Mouse (Mus musculus) telencephalon, adult 2 months (tissue): Measurements from ENCODE around the gene Atf7ip.

Experiments
- DNase-seq: peaks from one replicate; pipeline ENCODE4 v3.0.0-alpha.2; 2011; ENCODE audit warnings: low read depth, low spot score

Atf7ip gene

DNA sequence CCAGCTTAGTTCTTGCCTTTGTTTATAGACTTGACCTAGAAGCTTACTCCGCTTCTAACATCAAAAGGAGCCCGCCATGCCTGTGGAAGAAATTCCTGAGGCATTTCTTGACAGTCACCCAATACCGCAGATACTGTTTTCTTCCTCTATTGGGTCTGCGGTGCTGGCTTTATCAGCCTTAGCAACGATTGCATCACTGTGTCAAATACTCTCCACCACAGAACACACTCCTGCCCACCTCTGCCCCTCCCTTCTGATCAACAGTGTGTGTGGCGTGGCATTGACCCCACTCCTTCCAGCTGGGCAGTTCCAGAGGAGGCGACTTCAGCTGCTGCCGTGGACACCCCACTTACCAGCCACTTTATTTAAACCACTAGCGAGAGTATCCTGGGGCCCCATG, 139.8 kb downstream of the Atf7ip start:
- DNase-seq, result no peak

DNA sequence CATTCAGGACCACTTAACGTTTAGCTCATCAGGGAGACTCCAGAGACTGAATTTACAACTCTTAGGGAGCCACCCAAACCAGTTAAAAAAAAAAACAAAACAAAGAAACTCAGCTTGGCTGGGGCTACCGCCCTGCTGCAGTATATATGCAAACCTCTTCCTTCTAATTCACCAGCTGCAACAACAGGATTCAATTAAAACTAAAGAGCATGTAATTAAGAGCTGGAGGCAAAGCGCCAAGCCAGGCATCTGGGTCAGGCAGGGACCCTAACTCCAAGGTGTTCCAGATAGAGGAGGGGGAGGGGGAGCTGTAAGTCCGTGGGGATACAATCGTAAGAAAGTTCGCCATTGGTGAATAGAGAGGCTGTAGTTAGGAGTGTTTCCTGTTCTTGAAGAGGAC, 140.2 kb downstream of the Atf7ip start:
- no peak for DNase-seq

DNA sequence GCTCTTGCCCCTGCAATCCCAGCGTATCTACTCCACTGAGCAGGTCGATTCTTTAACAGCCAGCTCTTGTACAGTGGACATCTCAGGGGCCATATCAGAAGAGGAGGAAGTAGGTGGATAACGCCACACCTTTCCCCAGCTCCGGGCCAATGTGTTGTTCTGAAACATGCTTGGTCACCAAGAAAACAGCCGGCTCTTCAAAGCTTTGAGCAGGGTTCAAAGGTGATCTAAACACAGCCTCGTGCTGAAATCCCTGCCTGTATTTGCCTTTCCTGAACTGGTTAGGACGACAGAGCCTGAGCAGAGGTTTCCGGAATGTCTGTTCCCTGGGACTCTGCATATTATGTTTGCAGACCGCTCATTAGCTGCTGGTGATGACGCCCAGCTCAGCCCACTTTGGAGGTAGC, 141.5 kb downstream of the Atf7ip start:
- no peak for DNase-seq

DNA sequence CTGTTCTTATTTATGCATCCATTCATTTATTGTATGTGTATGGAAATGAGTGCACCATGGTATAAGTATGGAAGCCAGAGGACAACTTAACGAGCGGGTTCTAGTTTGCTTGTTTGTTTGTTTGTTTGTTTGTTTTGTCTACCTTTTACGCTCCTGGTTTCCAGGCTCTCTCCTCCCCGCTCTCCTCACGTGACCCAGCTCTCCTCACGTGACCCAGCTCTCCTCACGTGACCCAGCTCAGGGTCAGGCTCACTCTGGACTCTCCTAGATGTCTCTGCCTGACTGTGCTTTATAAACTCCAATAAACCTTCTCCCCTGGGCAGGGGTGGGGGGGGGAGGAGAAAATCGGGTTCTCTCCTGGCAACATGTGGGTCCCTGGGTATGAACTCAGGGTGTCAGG, 144.7 kb downstream of the Atf7ip start:
- no peak for DNase-seq

DNA sequence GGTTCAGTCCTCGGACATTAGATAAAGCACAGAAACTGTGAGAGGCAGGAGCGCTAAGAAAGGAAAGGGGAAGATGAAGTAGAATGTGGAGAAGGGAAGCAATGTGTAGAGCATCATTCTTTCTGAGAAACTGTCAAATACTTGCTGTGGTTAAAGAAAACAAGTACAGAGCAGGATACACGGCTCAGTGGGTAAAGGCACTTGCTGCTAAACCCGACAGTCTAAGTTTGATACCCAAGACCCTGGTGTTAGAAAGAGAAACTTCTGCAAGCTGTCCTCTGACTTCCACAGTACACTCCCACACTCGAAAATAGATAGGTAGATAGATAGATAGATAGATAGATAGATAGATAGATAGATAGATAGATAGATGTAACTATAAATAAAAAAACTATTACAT, 147.4 kb downstream of the Atf7ip start:
- DNase-seq, result no peak

DNA sequence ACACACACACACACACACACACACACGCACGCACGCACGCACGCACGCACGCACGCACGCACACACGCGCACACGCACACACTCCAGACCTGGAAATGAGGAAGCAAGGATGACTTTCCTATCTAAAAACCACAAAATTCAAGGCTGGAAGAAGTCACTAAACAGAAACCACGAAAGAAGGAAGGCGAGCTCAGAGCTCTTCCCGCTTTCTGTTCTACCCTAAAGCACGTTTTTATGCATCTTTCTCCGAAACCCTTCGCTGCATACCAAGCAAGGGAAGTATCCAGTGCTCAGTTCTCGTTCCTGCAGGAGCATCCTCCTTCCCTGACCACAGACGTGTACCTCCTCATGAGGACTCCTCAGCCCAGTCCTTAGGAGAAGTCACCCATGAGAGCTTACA, 148.5 kb downstream of the Atf7ip start:
- DNase-seq, result no peak

DNA sequence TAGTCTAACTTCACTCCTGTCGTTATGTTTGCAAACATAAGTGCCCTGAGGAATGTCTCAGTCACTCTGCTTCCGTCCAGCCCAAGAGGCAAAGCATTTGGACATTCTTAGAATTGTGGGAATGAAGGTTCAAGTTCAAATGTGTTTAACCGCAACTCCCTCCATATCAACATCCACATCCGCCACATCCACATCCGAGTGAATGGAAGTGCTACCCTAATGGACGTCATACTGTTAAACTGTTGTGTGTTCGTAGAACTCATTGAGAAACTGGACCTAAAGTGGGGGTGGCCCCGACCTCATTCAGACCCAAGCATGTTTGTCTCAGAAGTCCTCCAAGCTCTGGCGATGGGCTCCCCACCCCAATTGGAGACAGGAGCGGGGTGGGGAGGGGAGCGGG, 149.8 kb downstream of the Atf7ip start:
- DNase-seq, result no peak

DNA sequence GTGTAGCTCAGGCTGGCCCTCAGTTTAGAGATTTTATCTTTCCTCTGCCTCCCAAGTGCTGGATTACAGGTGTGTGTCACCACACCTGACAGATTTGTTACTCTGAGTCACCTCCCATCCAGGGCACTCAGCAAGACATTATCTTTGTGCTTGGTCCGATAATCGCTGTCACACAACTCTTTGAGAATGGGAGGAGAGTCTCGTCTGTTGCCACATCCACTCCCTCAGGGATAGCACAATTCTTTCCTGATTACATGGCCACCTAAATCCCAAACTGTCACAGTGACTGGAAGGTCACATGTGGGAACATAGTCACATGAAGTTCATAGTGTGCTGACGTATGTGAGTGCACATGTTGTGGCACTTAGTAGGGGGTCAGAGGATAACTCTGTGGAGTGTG, 152.3 kb downstream of the Atf7ip start:
- no peak for DNase-seq

DNA sequence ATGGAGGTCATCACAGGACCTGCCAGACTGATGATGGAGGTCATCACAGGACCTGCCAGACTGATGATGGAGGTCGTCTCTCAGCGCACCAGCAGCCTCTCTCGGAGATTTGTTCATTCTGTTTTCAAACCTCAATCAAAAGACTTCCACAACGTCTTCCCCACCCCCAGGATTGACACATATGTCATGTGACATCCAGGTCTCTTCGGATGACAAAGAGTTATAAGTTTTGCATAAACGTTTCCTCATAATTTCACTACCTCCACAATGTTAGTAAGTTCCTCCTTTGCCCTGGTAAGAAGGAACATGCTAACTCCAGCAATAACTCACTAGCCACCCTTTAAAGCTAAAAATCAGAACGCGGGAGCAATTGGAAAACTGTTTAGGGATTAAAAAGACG, 153.3 kb downstream of the Atf7ip start:
- no peak for DNase-seq
